Mouse (Mus musculus): ENCODE measurements around the gene Fam114a2. TPM values are rescaled to one million over a fixed set of nuclear protein-coding genes. Genes with fewer than 3 reads are reported as not detected.
"Not testable (repeated sequence)": the region's sequence is repeated elsewhere in the genome, so short reads cannot be mapped to it uniquely, and the experiment has no call there.

Gene Fam114a2
- polyA plus RNA-seq (2015; fragmentation: Nextera tagmentation; extraction: Ambion mirVana) = 74.2 and 80.5 TPM in 2 replicates

DNA sequence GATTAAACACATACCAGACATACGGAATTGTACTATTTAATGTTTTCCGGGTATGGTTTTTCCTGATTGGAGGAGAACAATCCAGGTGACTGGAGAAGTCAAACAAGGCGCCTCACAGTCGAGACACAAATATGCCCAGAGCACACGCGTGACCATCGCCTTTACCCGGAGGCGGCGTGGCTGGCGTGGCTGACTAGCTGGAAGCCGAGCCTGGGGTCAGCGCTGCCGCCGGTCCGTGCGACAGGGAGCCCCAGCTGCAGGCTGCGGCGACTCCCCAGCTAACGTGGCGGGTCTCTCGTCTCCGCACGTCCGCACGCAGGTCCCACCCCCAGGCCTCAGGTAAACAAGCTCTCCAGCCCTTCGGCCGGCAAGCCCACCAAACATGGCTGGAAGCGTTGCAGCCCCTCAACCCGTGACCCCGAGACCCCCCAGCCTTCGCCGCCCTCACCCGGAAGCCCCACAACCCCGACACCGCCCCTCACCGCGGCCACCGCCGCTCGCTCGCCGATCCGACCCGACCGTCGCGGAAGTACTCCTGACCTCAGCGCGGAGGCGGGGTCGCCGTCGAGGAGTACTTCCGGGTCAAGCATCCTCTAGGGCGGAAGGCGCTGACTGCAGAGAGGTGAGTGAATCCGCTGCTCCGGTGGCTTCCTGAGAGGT, at the start of gene Fam114a2, which contains the start of gene Mfap3:
Fam114a2 (minus strand) TSS at position 527 of the 660 bp plus-strand sequence.
Mfap3 (plus strand) TSS at position 574 of the 660 bp plus-strand sequence.
- Histone ChIP-seq H3K36me3 (0 out of 2 replicates have a peak, but pooled peaks cover 7% of the 10 kb centered on the region), H3K4me2 (peak within 1 kb of the TSS; percentile 65), H3K9ac (replicated peaks) (peak within 1 kb of the TSS; percentile 77), H3K4me3 (replicated peaks) (peak within 1 kb of the TSS; percentile 93), H3K9me3 (replicated peaks) (no peaks in the 10 kb centered on the region), H3K27ac (replicated peaks) (peak within 1 kb of the TSS; percentile 88), H3K4me1 (peaks cover 44% of the 10 kb centered on the region), H3K27me3 (replicated peaks) (no peaks in the 10 kb centered on the region)
- peak; percentile 96 for ATAC-seq (ENCODE audit: low FRiP score)
- WGBS = under 1% methylated on average over 59 of the region's 59 CpGs

DNA sequence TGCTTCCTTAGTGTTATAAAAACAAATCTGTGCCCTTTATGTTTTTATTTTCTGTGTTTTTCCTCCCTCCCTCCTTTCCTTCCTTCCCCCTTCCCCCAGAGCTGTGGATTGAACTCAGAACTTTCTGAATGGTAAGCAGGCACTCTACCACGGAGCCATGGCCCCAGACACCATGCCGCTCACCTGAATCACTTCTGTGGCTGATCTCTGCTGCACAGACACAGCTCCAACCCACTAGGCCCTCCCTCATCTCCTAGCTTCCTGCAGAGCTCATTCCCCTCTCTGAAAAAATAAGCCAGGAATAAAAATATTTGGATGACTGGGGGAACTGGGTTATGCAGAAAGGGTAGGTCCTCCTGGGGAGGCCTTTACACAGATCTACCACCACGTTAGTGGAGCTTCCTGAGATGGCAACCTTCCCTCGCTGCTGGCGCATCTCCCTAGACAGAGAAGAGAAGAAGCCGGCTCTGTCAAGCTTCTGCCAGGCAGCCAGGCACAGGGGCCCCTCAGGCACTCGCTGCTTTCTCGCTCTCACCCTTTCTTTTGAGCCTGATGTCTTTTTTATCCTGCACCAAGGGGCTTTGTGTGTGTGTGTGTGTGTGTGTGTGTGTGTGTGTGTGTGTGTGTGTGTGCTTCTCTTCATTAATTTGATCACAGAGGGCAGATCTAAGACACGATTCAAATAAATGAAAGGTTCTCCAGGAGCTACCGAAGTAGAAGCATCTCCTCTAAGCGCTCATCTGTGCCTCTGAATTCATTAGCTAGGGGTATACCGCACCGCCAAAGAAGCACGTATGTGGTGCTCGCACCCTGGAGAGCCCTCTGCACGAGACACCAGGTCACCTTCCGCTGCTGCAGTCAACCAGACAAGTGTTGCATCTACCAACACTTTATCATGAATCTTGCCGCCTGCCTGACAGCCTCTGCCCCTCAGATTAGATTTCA, 47.9 kb upstream of the Fam114a2 start:
- Histone ChIP-seq H3K27ac (replicated peaks) (peak overlapping the region; percentile 63; the same call in 1 of the 2 replicates), H3K9me3 (replicated peaks) (no peaks in the 10 kb centered on the region), H3K4me1 (peaks cover 15% of the 10 kb centered on the region), H3K27me3 (replicated peaks) (no peaks in the 10 kb centered on the region), H3K4me2 (peak overlapping the region; percentile 0; the same call in 1 of the 2 replicates), H3K4me3 (replicated peaks) (no peak overlapping the region), H3K9ac (replicated peaks) (no peak overlapping the region), H3K36me3 (no peaks in the 10 kb centered on the region)
- WGBS = 21% methylated on average over 18 of the region's 18 CpGs
- ATAC-seq (ENCODE audit: low FRiP score) = peak; percentile 38; the same call in 1 of the 2 replicates

DNA sequence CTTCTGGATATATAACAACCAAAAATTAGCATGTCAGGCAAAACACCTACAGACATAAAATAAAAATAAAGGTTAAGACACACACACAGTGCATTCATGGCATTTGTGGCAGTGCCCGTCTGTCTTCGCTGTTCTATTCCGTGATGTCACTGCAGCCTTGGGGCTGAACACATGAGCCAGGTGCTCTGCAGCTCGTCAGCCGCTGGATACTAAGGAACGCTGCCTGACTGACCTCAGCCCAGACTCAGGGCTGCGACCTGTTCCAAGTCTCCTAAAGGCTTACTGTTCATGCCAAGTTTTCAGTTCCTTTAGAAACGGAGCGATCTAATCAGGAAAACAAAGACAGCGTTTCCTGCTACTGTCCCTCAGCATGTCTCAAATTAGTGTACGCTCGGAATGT, 46.1 kb upstream of the Fam114a2 start:
- WGBS = 63% methylated on average over 12 of the region's 12 CpGs
- no peak for ATAC-seq (ENCODE audit: low FRiP score)
- Histone ChIP-seq H3K9ac (replicated peaks) (no peak overlapping the region), H3K4me2 (no peak overlapping the region), H3K36me3 (no peaks in the 10 kb centered on the region), H3K27me3 (replicated peaks) (no peaks in the 10 kb centered on the region), H3K9me3 (replicated peaks) (no peaks in the 10 kb centered on the region), H3K4me1 (peaks cover 15% of the 10 kb centered on the region), H3K27ac (replicated peaks) (no peak overlapping the region), H3K4me3 (replicated peaks) (no peak overlapping the region)

DNA sequence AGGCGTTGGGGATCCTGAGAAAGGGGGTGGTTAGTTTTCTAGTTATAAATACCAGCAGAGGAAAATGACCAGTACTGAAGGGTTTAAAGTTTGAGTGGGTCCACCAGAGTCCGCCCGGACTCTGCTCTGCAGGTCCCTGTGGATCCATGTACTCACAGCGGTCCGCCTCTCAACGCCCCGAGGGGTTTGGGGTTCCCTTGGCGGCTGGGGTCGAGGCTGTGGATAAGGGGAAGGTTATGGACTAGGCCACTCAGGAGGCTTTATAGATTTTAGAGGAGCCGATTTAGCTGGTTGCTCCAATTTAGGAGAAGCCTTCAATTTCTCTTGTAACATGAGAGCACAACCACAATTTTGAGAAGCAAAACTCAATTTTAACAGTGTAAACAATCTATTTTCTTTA, 39.5 kb upstream of the Fam114a2 start:
- not testable (repeated sequence) for H3K9me3 ChIP-seq (replicated peaks); H3K4me3 ChIP-seq (replicated peaks); H3K9ac ChIP-seq (replicated peaks); H3K36me3 ChIP-seq; H3K27me3 ChIP-seq (replicated peaks); H3K4me2 ChIP-seq; ATAC-seq (ENCODE audit: low FRiP score); H3K27ac ChIP-seq (replicated peaks); H3K4me1 ChIP-seq
- WGBS = 93% methylated on average over 9 of the region's 10 CpGs

DNA sequence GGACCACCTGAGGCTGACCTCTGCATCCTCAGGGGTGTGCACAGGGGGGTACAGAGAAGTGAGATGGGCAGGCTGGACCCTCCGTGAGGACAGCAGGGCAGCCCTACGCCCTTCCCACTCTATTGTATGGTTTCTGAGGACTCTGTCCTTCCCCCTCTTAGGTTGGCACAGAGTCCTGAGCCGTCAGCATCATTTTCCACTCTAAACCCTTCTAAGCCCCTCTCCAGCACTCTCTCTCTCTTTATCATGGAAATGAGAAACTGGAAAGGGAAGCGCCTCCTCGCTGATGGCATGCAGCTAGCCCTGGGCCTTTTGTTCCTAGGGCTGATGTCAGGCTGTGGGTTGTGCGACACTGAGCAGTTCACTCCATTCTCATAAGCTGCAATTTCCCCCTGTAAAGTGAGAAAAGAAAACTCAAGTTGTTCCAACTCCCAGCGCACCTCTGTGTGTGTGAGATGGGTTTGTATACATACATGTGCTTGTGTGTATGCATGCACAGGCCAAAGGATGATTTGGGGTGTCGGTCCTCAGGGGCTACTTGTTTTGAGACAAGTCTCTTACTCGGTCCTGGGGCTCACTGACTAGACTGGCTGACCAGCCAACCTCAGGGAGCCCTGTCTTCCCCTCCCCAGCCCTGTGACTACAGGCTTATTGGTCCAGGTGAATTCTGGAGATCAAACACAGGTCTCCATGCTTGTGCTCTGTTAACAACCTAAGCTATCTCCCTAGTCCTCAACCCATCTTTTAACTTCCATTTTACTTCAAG, 34.8 kb upstream of the Fam114a2 start:
- 0 out of 2 replicates have a peak, but pooled peaks have one; percentile 35 for ATAC-seq (ENCODE audit: low FRiP score)
- Histone ChIP-seq H3K27me3 (replicated peaks) (no peaks in the 10 kb centered on the region), H3K27ac (replicated peaks) (no peak overlapping the region), H3K9ac (replicated peaks) (no peak overlapping the region), H3K36me3 (no peaks in the 10 kb centered on the region), H3K4me3 (replicated peaks) (no peak overlapping the region), H3K4me2 (no peak overlapping the region), H3K9me3 (replicated peaks) (no peaks in the 10 kb centered on the region), H3K4me1 (peaks cover 13% of the 10 kb centered on the region)
- 27% methylated on average over 9 of the region's 9 CpGs for WGBS

DNA sequence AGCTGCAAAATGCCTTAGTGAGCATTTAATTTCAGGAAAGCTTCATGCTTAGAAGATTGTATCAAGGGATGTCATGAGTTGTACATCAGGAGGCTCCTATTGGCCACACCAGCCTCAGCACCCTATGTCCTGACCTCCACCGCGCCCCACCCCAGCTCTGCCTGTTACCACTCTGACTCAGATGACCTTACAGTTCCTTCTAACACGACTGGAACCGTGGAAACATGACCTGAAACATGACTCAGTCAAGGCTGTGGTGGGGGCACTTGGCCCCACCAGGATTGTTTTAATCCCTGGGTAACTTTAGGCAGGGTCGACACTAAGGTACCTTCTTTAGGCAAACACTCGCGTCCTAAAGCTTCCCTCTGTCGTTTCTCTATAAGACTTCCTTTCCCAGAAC, 32.6 kb upstream of the Fam114a2 start:
- H3K27ac ChIP-seq (replicated peaks) = no peak overlapping the region
- no peaks in the 10 kb centered on the region for H3K9me3 ChIP-seq (replicated peaks)
- H3K4me1 ChIP-seq = peaks cover 19% of the 10 kb centered on the region
- ATAC-seq (ENCODE audit: low FRiP score) = no peak
- 93% methylated on average over 8 of the region's 8 CpGs for WGBS
- H3K9ac ChIP-seq (replicated peaks) = no peak overlapping the region
- no peaks in the 10 kb centered on the region for H3K36me3 ChIP-seq
- no peak overlapping the region for H3K4me3 ChIP-seq (replicated peaks)
- H3K27me3 ChIP-seq (replicated peaks) = no peaks in the 10 kb centered on the region
- no peak overlapping the region for H3K4me2 ChIP-seq

DNA sequence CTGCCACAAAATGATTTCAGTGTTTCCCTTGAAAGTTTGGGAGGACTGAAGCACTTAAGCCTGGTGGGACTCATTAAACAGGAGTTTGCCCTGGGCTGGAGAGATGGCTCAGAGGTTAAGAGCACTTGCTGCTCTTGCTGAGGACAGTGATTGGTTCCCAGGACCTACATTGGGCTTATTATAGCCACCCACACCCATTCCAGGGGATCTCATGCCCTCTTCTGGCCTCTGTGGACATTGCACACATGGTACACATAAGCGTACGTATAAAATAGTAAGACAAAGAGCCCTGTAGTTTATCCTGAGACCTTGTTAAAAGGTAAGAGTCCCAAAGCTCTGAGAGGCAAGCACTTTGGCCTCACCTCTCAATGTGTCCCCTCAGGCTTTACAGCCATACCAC, 31.8 kb upstream of the Fam114a2 start:
- Histone ChIP-seq H3K4me1 (peaks cover 19% of the 10 kb centered on the region), H3K27ac (replicated peaks) (no peak overlapping the region), H3K9ac (replicated peaks) (no peak overlapping the region)

DNA sequence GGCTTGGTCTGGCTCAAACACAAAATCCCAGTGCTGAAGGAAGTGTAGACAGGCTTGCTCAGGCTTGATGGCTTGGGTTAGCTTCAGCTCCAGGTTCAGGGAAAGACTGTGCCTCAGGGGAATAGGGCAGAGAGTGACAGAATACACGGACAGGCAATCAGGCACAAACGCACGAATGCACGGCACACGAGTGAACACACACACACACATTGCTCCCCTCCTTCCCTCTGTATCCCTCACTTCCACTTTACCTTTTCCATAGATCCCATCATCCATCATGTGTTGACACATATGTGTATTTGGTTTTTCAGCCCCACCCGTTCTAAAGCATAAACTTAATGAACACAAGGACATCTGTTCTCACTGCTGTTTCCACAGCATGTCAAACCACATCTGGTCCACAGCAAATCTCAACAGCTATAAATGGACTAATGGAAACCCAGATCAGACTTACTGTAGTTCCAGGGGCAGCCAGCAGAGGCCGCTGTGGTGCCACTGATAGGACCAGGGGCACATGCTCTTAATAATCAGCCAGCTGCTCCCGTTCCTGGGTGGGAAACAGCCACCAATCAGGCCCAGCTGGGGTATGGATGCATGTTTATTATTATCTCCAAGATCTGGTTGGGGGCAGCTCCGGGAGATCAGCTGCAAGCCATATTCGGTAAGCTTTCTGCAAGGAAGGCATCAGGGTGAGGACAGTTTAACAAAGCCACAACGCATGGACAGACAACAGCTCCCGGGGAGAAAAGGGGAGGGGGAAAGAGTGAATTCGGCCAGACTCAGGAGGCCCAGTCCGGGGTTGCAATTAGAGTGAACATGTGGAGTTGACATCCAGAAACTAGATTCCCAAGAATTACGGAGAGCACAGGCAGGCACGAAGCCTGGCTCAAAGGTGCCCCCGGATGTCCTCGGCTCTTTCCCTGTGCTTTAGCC, 30.5 kb upstream of the Fam114a2 start:
- H3K27ac ChIP-seq (replicated peaks) = no peak overlapping the region
- no peak overlapping the region for H3K9ac ChIP-seq (replicated peaks)

More for the DNA sequence above, 31.8 kb upstream of the Fam114a2 start:
- H3K4me2 ChIP-seq = no peak overlapping the region
- 95% methylated on average over 2 of the region's 2 CpGs for WGBS
- no peak for ATAC-seq (ENCODE audit: low FRiP score)
- H3K27me3 ChIP-seq (replicated peaks) = no peaks in the 10 kb centered on the region
- no peaks in the 10 kb centered on the region for H3K9me3 ChIP-seq (replicated peaks)
- no peak overlapping the region for H3K4me3 ChIP-seq (replicated peaks)
- no peaks in the 10 kb centered on the region for H3K36me3 ChIP-seq

DNA sequence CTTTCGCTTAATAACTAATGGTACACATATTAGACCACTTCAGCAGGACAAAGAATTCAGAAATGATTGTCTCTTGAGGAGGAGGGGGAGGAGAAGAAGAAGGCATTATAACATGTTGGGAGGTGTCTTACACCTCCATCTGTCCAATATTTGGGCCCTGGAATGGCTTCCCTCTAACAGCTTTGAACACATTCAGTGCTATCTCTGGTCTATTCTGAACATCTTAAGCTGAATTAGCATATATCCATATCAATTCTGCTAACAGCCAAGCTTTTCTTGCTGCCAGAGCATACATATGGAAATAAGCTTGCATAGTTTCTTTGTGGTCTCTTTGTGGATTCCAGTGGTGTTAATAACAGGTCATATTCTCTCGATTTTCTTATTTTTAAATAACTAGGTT, 22.3 kb upstream of the Fam114a2 start:
- no peak overlapping the region for H3K4me2 ChIP-seq

More for the DNA sequence above, 30.5 kb upstream of the Fam114a2 start:
- Histone ChIP-seq H3K9me3 (replicated peaks) (no peaks in the 10 kb centered on the region), H3K36me3 (no peaks in the 10 kb centered on the region), H3K4me2 (peak overlapping the region; percentile 44), H3K4me1 (peaks cover 19% of the 10 kb centered on the region), H3K4me3 (replicated peaks) (no peak overlapping the region), H3K27me3 (replicated peaks) (no peaks in the 10 kb centered on the region)
- peak; percentile 68 for ATAC-seq (ENCODE audit: low FRiP score)
- 21% methylated on average over 18 of the region's 18 CpGs for WGBS

DNA sequence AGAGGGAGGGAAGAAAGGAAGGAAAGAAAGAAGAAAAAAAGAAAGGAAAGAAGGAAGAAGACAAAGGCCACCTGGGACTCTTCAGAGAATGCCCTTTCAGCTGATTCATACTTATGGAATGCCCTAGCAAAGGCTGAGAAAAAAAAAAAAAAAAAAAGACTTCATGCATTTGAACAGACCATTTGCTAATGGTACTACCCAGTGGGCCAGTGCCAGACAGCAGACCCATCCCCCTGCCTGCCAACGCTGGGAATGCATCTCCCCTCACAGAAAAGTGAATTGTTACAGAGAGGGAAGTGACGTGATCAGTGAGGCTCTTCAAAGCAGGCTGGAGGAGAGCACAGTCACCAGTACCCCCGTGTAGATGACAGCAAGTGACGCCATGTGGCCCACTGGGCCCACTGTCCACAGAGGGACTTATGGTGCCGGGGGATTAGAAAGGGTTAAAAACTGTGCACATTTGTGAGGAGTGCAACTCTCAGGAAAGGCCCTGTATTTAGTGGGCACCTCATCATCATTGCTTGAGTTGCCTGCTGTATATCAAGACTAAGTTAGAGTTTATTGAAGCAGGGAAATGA, 21.5 kb upstream of the Fam114a2 start:
- H3K9ac ChIP-seq (replicated peaks) = no peak overlapping the region
- no peak for ATAC-seq (ENCODE audit: low FRiP score)
- no peaks in the 10 kb centered on the region for H3K27me3 ChIP-seq (replicated peaks)
- H3K4me1 ChIP-seq = no peaks in the 10 kb centered on the region
- no peaks in the 10 kb centered on the region for H3K9me3 ChIP-seq (replicated peaks)
- no peak overlapping the region for H3K4me2 ChIP-seq
- H3K4me3 ChIP-seq (replicated peaks) = no peak overlapping the region
- no peak overlapping the region for H3K27ac ChIP-seq (replicated peaks)
- H3K36me3 ChIP-seq = no peaks in the 10 kb centered on the region
- WGBS = 73% methylated on average over 5 of the region's 5 CpGs

More for the DNA sequence above, 22.3 kb upstream of the Fam114a2 start:
- no peak for ATAC-seq (ENCODE audit: low FRiP score)
- Histone ChIP-seq H3K36me3 (no peaks in the 10 kb centered on the region), H3K27me3 (replicated peaks) (no peaks in the 10 kb centered on the region), H3K9ac (replicated peaks) (no peak overlapping the region), H3K4me3 (replicated peaks) (no peak overlapping the region), H3K9me3 (replicated peaks) (no peaks in the 10 kb centered on the region), H3K4me1 (no peaks in the 10 kb centered on the region), H3K27ac (replicated peaks) (no peak overlapping the region)
- WGBS = 82% methylated on average over 2 of the region's 2 CpGs

Data from neural tube, embryonic 15.5 days (tissue).